Comparison of ENCODE assay signal across 16 mouse cellular contexts in genomic region chr9:14297204-14297603, GRCm38 (mm10).
"Had no signal": no experiment of that assay in that cellular context is flagged by ENCODE, and none has a peak within 500 bp of the region (broad histone marks: within the 10 kb centered on the region; RNA-seq: fewer than 3 reads in every experiment).

No protein-coding gene starts in this region.

- H3K4me2 ChIP-seq: neural tube, embryonic 13.5 days; neural tube, embryonic 15.5 days; stomach, embryonic 15.5 days had no signal

- H3K9me3 ChIP-seq: neural tube, embryonic 13.5 days; neural tube, embryonic 15.5 days; stomach, embryonic 15.5 days had no signal

- H3K4me1 ChIP-seq: stomach, embryonic 15.5 days had no signal

- H3K27me3 ChIP-seq: neural tube, embryonic 13.5 days; neural tube, embryonic 15.5 days; stomach, embryonic 15.5 days had no signal

- H3K9ac ChIP-seq: neural tube, embryonic 13.5 days; neural tube, embryonic 15.5 days; stomach, embryonic 15.5 days had no signal

- H3K36me3 ChIP-seq: neural tube, embryonic 13.5 days; neural tube, embryonic 15.5 days; stomach, embryonic 15.5 days had no signal

- H3K4me3 ChIP-seq: neural tube, embryonic 13.5 days; neural tube, embryonic 15.5 days; stomach, embryonic 15.5 days had no signal

- H3K27ac ChIP-seq: neural tube, embryonic 13.5 days; neural tube, embryonic 15.5 days; stomach, embryonic 15.5 days; stomach, postnatal 0 days had no signal

- DNase-seq: retina, postnatal 1 day; right cerebral cortex, adult 18-20 months; right cerebral cortex, postnatal 14 days; right cerebral cortex, postnatal 25 days; right cerebral cortex, postnatal 4 days; spleen, adult 18-20 months; thymus, adult 18-20 months; thymus, adult 2 months; thymus, postnatal 14 days; thymus, postnatal 25 days; thymus, postnatal 36 days; thymus, postnatal 4 days had no signal
